In the genomic region with DNA sequence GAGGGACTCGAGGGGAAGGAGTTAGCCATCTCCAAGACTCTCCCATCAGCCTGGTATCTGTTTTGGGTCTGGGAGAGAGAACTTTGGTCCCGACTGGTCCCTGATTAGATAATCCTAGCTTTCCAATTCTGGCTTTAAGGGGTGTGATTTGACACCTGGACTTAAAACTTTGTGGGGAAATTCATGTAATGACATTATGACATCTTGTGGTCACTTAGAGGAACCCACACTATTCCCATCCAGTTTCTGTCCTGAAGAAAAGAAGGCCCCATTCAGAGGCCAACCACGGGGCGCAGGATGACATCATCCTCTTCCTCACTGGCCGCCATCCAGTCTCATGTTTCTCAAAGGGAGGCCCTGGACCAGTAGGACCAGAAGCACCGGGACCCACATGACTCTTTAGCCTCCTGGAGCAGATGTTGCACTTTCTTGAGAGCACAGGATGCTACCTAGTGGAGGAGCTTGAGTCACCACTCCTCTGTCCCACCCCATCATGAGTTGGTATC, we compare ENCODE assay signal across 19 mouse cellular contexts.
DNase-seq lines count a peak whose midpoint lies in the region; ATAC-seq and TF ChIP-seq lines count a peak whose summit lies in the region.
"Had no signal": no experiment of that assay in that cellular context is flagged by ENCODE, and none has a peak within 500 bp of the region (broad histone marks: within the 10 kb centered on the region; RNA-seq: fewer than 3 reads in every experiment).

No protein-coding gene starts in this region.

- no peak for ATAC-seq in heart, embryonic 11.5 days (replicated peaks; ENCODE audit: insufficient number of reproducible peaks, low FRiP score, low TSS enrichment)
- peak; percentile 71 for ATAC-seq in megakaryocyte, adult 5-6 weeks (ENCODE audit: poor library complexity, severe bottlenecking)
- ATAC-seq: intestine, embryonic 16.5 days; midbrain, embryonic 13.5 days had no signal

- TF ChIP-seq CTCF in heart, adult 2 months (IDR thresholded peaks at IDR 0.05), result peak; percentile 56
- peak; percentile 48 for TF ChIP-seq CTCF in layer of hippocampus, adult 2 months (conservative IDR thresholded peaks at IDR 0.05)

- H3K79me2 ChIP-seq in heart, adult 2 months (replicated peaks; ENCODE audit: control insufficient read depth, insufficient read depth, low read length), result no peaks in the 10 kb centered on the region

- intact Hi-C loops in heart, adult 2 months (cut with DNase I), result loop anchor here (5.0 kb wide), 1 partner anchor 348 kb away; no protein-coding TSS in a partner anchor

- TF ChIP-seq EP300 in heart, adult 2 months (IDR thresholded peaks at IDR 0.05; ENCODE audit: insufficient read depth, low read depth, low read length), result no peak

- 29% methylated on average over 6 of the region's 6 CpGs for WGBS in heart, adult 2 months
- 45% methylated on average over 6 of the region's 6 CpGs for WGBS in heart, embryonic 11.5 days (ENCODE audit: insufficient replicate concordance)

- H3K4me2 ChIP-seq in heart, embryonic 11.5 days, result no peak overlapping the region
- H3K4me2 ChIP-seq: forebrain, embryonic 12.5 days; heart, embryonic 15.5 days; hindbrain, embryonic 12.5 days; liver, embryonic 13.5 days; midbrain, embryonic 13.5 days; neural tube, embryonic 15.5 days had no signal

- TF ChIP-seq POLR2A in heart, adult 2 months (IDR thresholded peaks at IDR 0.05; ENCODE audit: insufficient read depth, low read depth, low read length), result no peak

- no peak overlapping the region for H3K27ac ChIP-seq in heart, adult 2 months
- H3K27ac ChIP-seq in heart, embryonic 11.5 days (ENCODE audit: low read depth, low read length), result no peak overlapping the region
- H3K27ac ChIP-seq in layer of hippocampus, adult 2 months, result no peak overlapping the region
- H3K27ac ChIP-seq: forebrain, embryonic 12.5 days; gastrocnemius, adult 2 months; heart, embryonic 15.5 days; hindbrain, embryonic 12.5 days; limb, embryonic 10.5 days; liver, embryonic 13.5 days; midbrain, embryonic 13.5 days; neural tube, embryonic 15.5 days had no signal

- no peaks in the 10 kb centered on the region for H3K36me3 ChIP-seq in heart, adult 2 months (ENCODE audit: control insufficient read depth, insufficient read depth, low read length)
- no peaks in the 10 kb centered on the region for H3K36me3 ChIP-seq in heart, embryonic 11.5 days (ENCODE audit: control insufficient read depth, insufficient read depth, low read length)
- H3K36me3 ChIP-seq: forebrain, embryonic 12.5 days; heart, embryonic 15.5 days; hindbrain, embryonic 12.5 days; limb, embryonic 10.5 days; liver, embryonic 13.5 days; midbrain, embryonic 13.5 days; neural tube, embryonic 15.5 days had no signal

- no peak for DNase-seq in heart, adult 2 months
- no peak for DNase-seq in layer of hippocampus, adult 2 months (ENCODE audit: low spot score in 2 of 2)
- no peak for DNase-seq in layer of hippocampus, postnatal 10 days (ENCODE audit: low spot score in 2 of 2)
- DNase-seq in 3T3-L1 (ENCODE audit: low read depth, low spot score), result peak; percentile 48
- DNase-seq in B cell, adult 2 months, result no peak
- no peak for DNase-seq in adrenal gland, adult 8-10 months
- DNase-seq: cerebellum, adult 8-10 months; gastrocnemius, adult 2 months; liver, embryonic 13.5 days; spleen, adult 18-20 months had no signal

- H3K9ac ChIP-seq in heart, adult 2 months (ENCODE audit: low read depth, low read length), result no peak overlapping the region
- H3K9ac ChIP-seq in heart, embryonic 11.5 days (ENCODE audit: low read depth, low read length), result no peak overlapping the region
- H3K9ac ChIP-seq: forebrain, embryonic 12.5 days; heart, embryonic 15.5 days; hindbrain, embryonic 12.5 days; liver, embryonic 13.5 days; midbrain, embryonic 13.5 days; neural tube, embryonic 15.5 days had no signal

- H3K9me3 ChIP-seq in heart, embryonic 11.5 days (replicated peaks; ENCODE audit: control insufficient read depth, low read length), result no peaks in the 10 kb centered on the region
- H3K9me3 ChIP-seq: forebrain, embryonic 12.5 days; heart, embryonic 15.5 days; hindbrain, embryonic 12.5 days; limb, embryonic 10.5 days; liver, embryonic 13.5 days; midbrain, embryonic 13.5 days; neural tube, embryonic 15.5 days had no signal

- peaks cover 3% of the 10 kb centered on the region; the same call in 1 of the 2 replicates for H3K4me1 ChIP-seq in heart, adult 2 months (ENCODE audit: control insufficient read depth, insufficient read depth, low read length)
- peaks cover 3% of the 10 kb centered on the region for H3K4me1 ChIP-seq in heart, embryonic 11.5 days (ENCODE audit: control insufficient read depth, insufficient read depth, low read length)

- H3K4me3 ChIP-seq in heart, adult 2 months, result no peak overlapping the region
- H3K4me3 ChIP-seq in heart, embryonic 11.5 days (ENCODE audit: low read depth, low read length), result no peak overlapping the region
- no peak overlapping the region for H3K4me3 ChIP-seq in layer of hippocampus, adult 2 months
- H3K4me3 ChIP-seq: forebrain, embryonic 12.5 days; gastrocnemius, adult 2 months; heart, embryonic 15.5 days; hindbrain, embryonic 12.5 days; limb, embryonic 10.5 days; liver, embryonic 13.5 days; midbrain, embryonic 13.5 days; neural tube, embryonic 15.5 days had no signal

- no peaks in the 10 kb centered on the region for H3K27me3 ChIP-seq in heart, adult 2 months (ENCODE audit: control insufficient read depth, insufficient read depth, low read length)
- peaks cover 7% of the 10 kb centered on the region; the same call in 1 of the 2 replicates for H3K27me3 ChIP-seq in heart, embryonic 11.5 days (ENCODE audit: control insufficient read depth, insufficient read depth, low read length)
- H3K27me3 ChIP-seq: heart, embryonic 15.5 days; liver, embryonic 13.5 days had no signal
